Mouse (Mus musculus): ENCODE data around the gene Cpt1a. TPM values are rescaled to one million over a fixed set of nuclear protein-coding genes. Genes with fewer than 3 reads are reported as not detected.

Cpt1a gene
- polyA plus RNA-seq, 1 experiment = 13.5 TPM

DNA sequence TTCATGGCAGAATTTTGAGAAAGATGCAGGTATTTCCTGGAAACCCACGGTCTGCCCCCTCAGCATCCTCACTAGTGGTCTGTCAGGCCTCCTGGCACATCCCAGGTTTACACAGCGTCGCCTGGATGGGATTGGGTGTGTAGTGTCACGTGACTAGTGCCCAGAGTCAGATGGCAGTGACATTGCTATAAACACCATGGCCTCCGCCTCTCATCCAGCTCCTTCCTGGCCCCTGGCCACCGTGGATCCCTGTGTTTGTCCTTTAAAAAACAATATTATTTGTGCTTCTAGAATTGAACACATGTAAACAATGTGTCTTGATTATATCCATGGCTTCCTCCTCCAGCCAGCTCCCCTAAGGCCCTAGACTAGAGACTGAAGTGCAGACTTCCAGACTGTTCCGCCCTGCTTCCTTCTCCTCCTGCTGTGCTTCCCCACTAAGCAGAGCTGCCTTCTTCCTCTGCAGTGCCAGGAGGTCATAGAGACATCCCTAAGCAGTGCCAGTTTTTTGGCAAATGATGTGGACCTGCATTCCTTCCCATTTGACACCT is 53.9 kb downstream of the Cpt1a start:
- Histone ChIP-seq H3K27me3 (ENCODE audit: control insufficient read depth, insufficient read depth, insufficient read length) (no peaks in the 10 kb centered on the region), H3K79me2 (ENCODE audit: control insufficient read depth, insufficient read depth) (no peaks in the 10 kb centered on the region), H3K4me3 (no peak overlapping the region), H3K36me3 (ENCODE audit: control insufficient read depth, insufficient read depth) (peaks cover 13% of the 10 kb centered on the region), H3K4me2 (ENCODE audit: low read depth) (no peak overlapping the region), H3ac (ENCODE audit: control insufficient read depth, insufficient read length) (no peak overlapping the region)
- no peak for TF ChIP-seq POLR2A (IDR thresholded peaks at IDR 0.05; ENCODE audit: insufficient read length, low read depth)
- TF ChIP-seq TCF3 (IDR thresholded peaks at IDR 0.05; ENCODE audit: insufficient read length, low read depth) = no peak
- no peak for TF ChIP-seq MYOD1 (IDR thresholded peaks at IDR 0.05; ENCODE audit: control insufficient read depth in 1 of 3, insufficient read length in 2 of 3, low read depth in 2 of 3)

DNA sequence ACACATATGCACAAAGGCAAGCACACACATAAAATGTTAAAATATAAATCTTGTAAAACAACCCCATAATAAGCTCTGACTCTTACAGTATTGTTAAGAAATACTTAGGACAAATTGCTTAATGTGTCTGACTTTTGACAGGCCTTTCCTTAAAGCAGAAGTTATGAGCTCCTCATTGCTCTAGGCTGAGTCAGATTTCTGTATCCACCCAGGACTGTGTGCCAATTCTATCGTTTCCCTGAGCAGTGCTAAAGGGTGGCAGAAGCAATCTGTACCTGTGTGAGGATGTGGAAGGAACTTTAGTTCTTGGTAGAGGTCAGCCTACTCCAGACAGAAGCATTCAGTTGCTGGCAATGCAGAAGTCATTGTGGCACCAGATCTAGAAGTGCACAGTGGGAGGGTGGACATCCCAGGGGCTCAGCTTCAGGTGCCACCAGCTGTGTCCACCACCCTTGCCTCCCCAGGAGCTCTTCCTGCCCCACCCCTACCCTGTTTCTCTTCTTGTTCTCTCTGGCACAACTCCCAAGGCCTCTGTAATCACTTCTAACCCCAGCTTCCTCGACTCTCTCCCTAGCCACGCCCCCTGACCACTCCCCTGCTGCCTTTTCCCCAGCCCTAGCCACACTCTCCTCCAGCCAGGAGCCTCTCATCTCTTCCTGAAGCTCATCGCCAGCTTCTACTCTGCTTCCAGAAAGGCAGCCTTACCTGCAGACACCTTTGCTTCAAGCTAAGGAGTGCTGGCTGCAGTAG is 55.0 kb downstream of the Cpt1a start:
- Histone ChIP-seq H3K36me3 (ENCODE audit: control insufficient read depth, insufficient read depth) (peaks cover 10% of the 10 kb centered on the region), H3K27me3 (ENCODE audit: control insufficient read depth, insufficient read depth, insufficient read length) (no peaks in the 10 kb centered on the region), H3ac (ENCODE audit: control insufficient read depth, insufficient read length) (no peak overlapping the region), H3K4me3 (no peak overlapping the region), H3K4me2 (ENCODE audit: low read depth) (no peak overlapping the region), H3K79me2 (ENCODE audit: control insufficient read depth, insufficient read depth) (no peaks in the 10 kb centered on the region)
- TF ChIP-seq CEBPB (IDR thresholded peaks at IDR 0.05; ENCODE audit: insufficient read depth, poor library complexity, severe bottlenecking) (no peak), USF1 (IDR thresholded peaks at IDR 0.05; ENCODE audit: low read depth) (no peak), TCF3 (IDR thresholded peaks at IDR 0.05; ENCODE audit: insufficient read length, low read depth) (no peak), SRF (IDR thresholded peaks at IDR 0.05; ENCODE audit: control insufficient read depth, insufficient read length, low read depth) (no peak), POLR2A (IDR thresholded peaks at IDR 0.05; ENCODE audit: insufficient read length, low read depth) (no peak), MAX (IDR thresholded peaks at IDR 0.05; ENCODE audit: low read depth) (no peak), MYOD1 (IDR thresholded peaks at IDR 0.05; ENCODE audit: control insufficient read depth in 1 of 3, insufficient read length in 2 of 3, low read depth in 2 of 3) (no peak), POLR2AphosphoS2 (IDR thresholded peaks at IDR 0.05; ENCODE audit: insufficient read length, low read depth) (no peak), REST (IDR thresholded peaks at IDR 0.05; ENCODE audit: insufficient read depth, insufficient read length) (no peak), TCF12 (IDR thresholded peaks at IDR 0.05; ENCODE audit: insufficient read depth, poor library complexity, severe bottlenecking) (no peak)

DNA sequence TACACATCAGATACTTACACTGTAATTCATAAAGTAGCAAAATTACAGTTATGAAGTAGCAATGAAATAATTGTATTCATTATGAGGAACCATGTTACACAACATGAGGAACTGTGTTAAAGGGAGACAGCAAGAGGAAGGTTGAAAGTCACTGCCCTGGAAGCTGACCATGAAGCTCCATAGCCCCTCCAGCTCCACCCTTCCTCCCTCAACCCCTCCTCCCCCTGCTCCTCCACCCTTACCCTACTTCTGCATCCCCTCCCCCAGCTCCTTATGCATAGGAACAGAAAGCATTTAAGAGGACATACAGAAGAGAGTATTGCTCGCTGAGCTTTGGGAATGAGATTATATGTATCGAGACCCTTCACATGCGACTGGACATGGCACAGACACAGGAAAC is 56.5 kb downstream of the Cpt1a start:
- H3K27me3 ChIP-seq (ENCODE audit: control insufficient read depth, insufficient read depth, insufficient read length) = no peaks in the 10 kb centered on the region
- no peaks in the 10 kb centered on the region for H3K79me2 ChIP-seq (ENCODE audit: control insufficient read depth, insufficient read depth)
- TF ChIP-seq MAX (IDR thresholded peaks at IDR 0.05; ENCODE audit: low read depth) (no peak), MYOD1 (IDR thresholded peaks at IDR 0.05; ENCODE audit: control insufficient read depth in 1 of 3, insufficient read length in 2 of 3, low read depth in 2 of 3) (no peak), POLR2AphosphoS2 (IDR thresholded peaks at IDR 0.05; ENCODE audit: insufficient read length, low read depth) (no peak), USF1 (IDR thresholded peaks at IDR 0.05; ENCODE audit: low read depth) (no peak), POLR2A (IDR thresholded peaks at IDR 0.05; ENCODE audit: insufficient read length, low read depth) (no peak), REST (IDR thresholded peaks at IDR 0.05; ENCODE audit: insufficient read depth, insufficient read length) (no peak), CEBPB (IDR thresholded peaks at IDR 0.05; ENCODE audit: insufficient read depth, poor library complexity, severe bottlenecking) (no peak), MYOG (IDR thresholded peaks at IDR 0.05; ENCODE audit: control insufficient read depth in 1 of 3, insufficient read depth in 1 of 3, insufficient read length in 2 of 3, low read depth in 2 of 3) (no peak), TCF12 (IDR thresholded peaks at IDR 0.05; ENCODE audit: insufficient read depth, poor library complexity, severe bottlenecking) (no peak), TCF3 (IDR thresholded peaks at IDR 0.05; ENCODE audit: insufficient read length, low read depth) (no peak), SRF (IDR thresholded peaks at IDR 0.05; ENCODE audit: control insufficient read depth, insufficient read length, low read depth) (no peak), E2F4 (IDR thresholded peaks at IDR 0.05; ENCODE audit: insufficient read depth) (no peak)
- H3ac ChIP-seq (ENCODE audit: control insufficient read depth, insufficient read length) = no peak overlapping the region
- H3K4me3 ChIP-seq = no peak overlapping the region
- H3K36me3 ChIP-seq (ENCODE audit: control insufficient read depth, insufficient read depth) = peaks cover 10% of the 10 kb centered on the region
- H3K4me2 ChIP-seq (ENCODE audit: low read depth) = no peak overlapping the region

DNA sequence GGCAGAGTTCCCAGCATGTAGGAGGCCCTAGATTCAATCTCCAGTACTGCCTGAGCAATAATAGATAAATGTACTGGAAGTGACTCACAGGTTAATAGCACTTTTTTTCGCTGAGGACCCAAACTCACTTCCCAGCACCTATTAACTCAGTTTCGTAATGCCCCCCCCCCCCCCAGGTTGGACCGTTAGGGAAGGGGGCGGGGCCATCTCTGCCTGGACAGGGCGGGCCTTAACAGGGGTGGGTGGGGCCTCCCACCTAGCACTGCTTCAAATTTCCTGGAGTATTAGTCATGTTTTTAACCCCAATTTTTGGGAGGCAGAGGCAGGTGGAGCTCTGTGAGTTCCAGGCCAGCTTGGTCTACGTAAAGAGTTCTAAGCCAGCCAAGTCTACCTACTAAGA is 65.9 kb downstream of the Cpt1a start:
- Histone ChIP-seq H3K27me3 (ENCODE audit: control insufficient read depth, insufficient read depth, insufficient read length) (no peaks in the 10 kb centered on the region), H3K4me3 (no peak overlapping the region), H3ac (ENCODE audit: control insufficient read depth, insufficient read length) (no peak overlapping the region), H3K79me2 (ENCODE audit: control insufficient read depth, insufficient read depth) (no peaks in the 10 kb centered on the region), H3K4me2 (ENCODE audit: low read depth) (no peak overlapping the region), H3K36me3 (ENCODE audit: control insufficient read depth, insufficient read depth) (no peaks in the 10 kb centered on the region)
- TF ChIP-seq MYOD1 (IDR thresholded peaks at IDR 0.05; ENCODE audit: control insufficient read depth in 1 of 3, insufficient read length in 2 of 3, low read depth in 2 of 3) (no peak), USF1 (IDR thresholded peaks at IDR 0.05; ENCODE audit: low read depth) (no peak), TCF12 (IDR thresholded peaks at IDR 0.05; ENCODE audit: insufficient read depth, poor library complexity, severe bottlenecking) (no peak), REST (IDR thresholded peaks at IDR 0.05; ENCODE audit: insufficient read depth, insufficient read length) (no peak), POLR2AphosphoS2 (IDR thresholded peaks at IDR 0.05; ENCODE audit: insufficient read length, low read depth) (no peak), CEBPB (IDR thresholded peaks at IDR 0.05; ENCODE audit: insufficient read depth, poor library complexity, severe bottlenecking) (no peak), POLR2A (IDR thresholded peaks at IDR 0.05; ENCODE audit: insufficient read length, low read depth) (no peak), TCF3 (IDR thresholded peaks at IDR 0.05; ENCODE audit: insufficient read length, low read depth) (no peak), E2F4 (IDR thresholded peaks at IDR 0.05; ENCODE audit: insufficient read depth) (no peak), MAX (IDR thresholded peaks at IDR 0.05; ENCODE audit: low read depth) (no peak), SRF (IDR thresholded peaks at IDR 0.05; ENCODE audit: control insufficient read depth, insufficient read length, low read depth) (no peak), MYOG (IDR thresholded peaks at IDR 0.05; ENCODE audit: control insufficient read depth in 1 of 3, insufficient read depth in 1 of 3, insufficient read length in 2 of 3, low read depth in 2 of 3) (no peak)

Measured in myocyte (in vitro differentiated cells).